Mouse (Mus musculus) ES-Bruce4 (cell line): Measurements from ENCODE around the gene Tbc1d9. TPM values are rescaled to one million over a fixed set of nuclear protein-coding genes. Genes with fewer than 3 reads are reported as not detected.
"Not testable (repeated sequence)": the region's sequence is repeated elsewhere in the genome, so short reads cannot be mapped to it uniquely, and the experiment has no call there.

Source experiments
- H3K27ac ChIP-seq: 2 replicates; pipeline ENCODE4 v1.5.1; 2012; ENCODE audit warnings: low read length, inconsistent platforms; ENCODE audit not compliant: insufficient read depth
- H3K27me3 ChIP-seq: 2 replicates; pipeline ENCODE4 v1.6.1; 2012; ENCODE audit warnings: mild to moderate bottlenecking, low read length, inconsistent platforms; ENCODE audit not compliant: control insufficient read depth, poor library complexity, insufficient read depth, severe bottlenecking
- H3K36me3 ChIP-seq: 2 replicates; pipeline ENCODE4 v1.6.1; 2012; ENCODE audit warnings: inconsistent platforms, mild to moderate bottlenecking, low read length, moderate library complexity; ENCODE audit not compliant: control insufficient read depth, poor library complexity, insufficient read depth, severe bottlenecking
- H3K4me1 ChIP-seq: one replicate; pipeline ENCODE4 v1.8.1; 2011; ENCODE audit warnings: low read length; ENCODE audit not compliant: control insufficient read depth, insufficient read depth
- H3K4me3 ChIP-seq: 2 replicates; pipeline ENCODE4 v1.5.1; 2011; ENCODE audit warnings: low read depth, mild to moderate bottlenecking, low read length
- H3K9ac ChIP-seq: 2 replicates; pipeline ENCODE4 v1.6.1; 2012; ENCODE audit warnings: low read depth, mild to moderate bottlenecking, inconsistent platforms; ENCODE audit not compliant: poor library complexity, severe bottlenecking
- H3K9me3 ChIP-seq: replicated peaks from 2 replicates; pipeline ENCODE4 v1.6.1; 2012; ENCODE audit warnings: mild to moderate bottlenecking, low read length, inconsistent platforms; ENCODE audit not compliant: control insufficient read depth, poor library complexity, insufficient read depth, severe bottlenecking
- CTCF ChIP-seq: IDR thresholded peaks from one replicate; pipeline ENCODE4 v1.8.1; 2011; ENCODE audit warnings: low read depth, low read length
- EP300 ChIP-seq: IDR thresholded peaks from 2 replicates; pipeline ENCODE4 v1.6.1; 2011; ENCODE audit warnings: low read depth, low read length; ENCODE audit not compliant: insufficient read depth
- POLR2A ChIP-seq: IDR thresholded peaks from one replicate; pipeline ENCODE4 v1.8.1; 2011; ENCODE audit warnings: low read length; ENCODE audit not compliant: insufficient read depth
- polyA plus RNA-seq: library from polyadenylated mRNA; stranded (reverse); fragments of >200 nt; gene quantifications from 2 replicates; pipeline ENCODE4 v1.2.4, GENCODE M21; 2011; ENCODE audit warnings: low read depth; ENCODE audit not compliant: missing spikeins, insufficient read depth, insufficient read length

The Tbc1d9 gene
- polyA plus RNA-seq, 1 experiment = 10.6 TPM

- TF ChIP-seq CTCF (peak; percentile 47), EP300 (no peak), POLR2A (no peak)
- no peak overlapping the region for H3K27ac ChIP-seq
- no peaks in the 10 kb centered on the region for H3K36me3 ChIP-seq
- no peaks in the 10 kb centered on the region; the same call in 1 of the 2 replicates for H3K9me3 ChIP-seq
- no peak overlapping the region for H3K4me3 ChIP-seq
- H3K4me1 ChIP-seq = no peaks in the 10 kb centered on the region
- no peak overlapping the region for H3K9ac ChIP-seq
- no peaks in the 10 kb centered on the region for H3K27me3 ChIP-seq
Observed at GRCm38 (mm10) chr8:83300135-83300534, 135.0 kb downstream of the Tbc1d9 start.

- no peak for TF ChIP-seq EP300
- TF ChIP-seq CTCF = no peak
- TF ChIP-seq POLR2A = no peak
- no peaks in the 10 kb centered on the region for H3K4me1 ChIP-seq
- no peak overlapping the region for H3K27ac ChIP-seq
- no peak overlapping the region for H3K4me3 ChIP-seq
- no peaks in the 10 kb centered on the region; the same call in 1 of the 2 replicates for H3K9me3 ChIP-seq
- H3K27me3 ChIP-seq = no peaks in the 10 kb centered on the region
- no peaks in the 10 kb centered on the region for H3K36me3 ChIP-seq
- no peak overlapping the region for H3K9ac ChIP-seq
Observed at GRCm38 (mm10) chr8:83304946-83305345, 139.8 kb downstream of the Tbc1d9 start.

GRCm38 (mm10) chr8:83309836-83310235, 144.7 kb downstream of the Tbc1d9 start:
- Histone ChIP-seq H3K27ac (no peak overlapping the region), H3K9me3 (no peaks in the 10 kb centered on the region), H3K9ac (no peak overlapping the region), H3K4me3 (no peak overlapping the region), H3K27me3 (no peaks in the 10 kb centered on the region), H3K4me1 (no peaks in the 10 kb centered on the region), H3K36me3 (no peaks in the 10 kb centered on the region)
- TF ChIP-seq POLR2A (no peak), CTCF (no peak), EP300 (no peak)

DNA sequence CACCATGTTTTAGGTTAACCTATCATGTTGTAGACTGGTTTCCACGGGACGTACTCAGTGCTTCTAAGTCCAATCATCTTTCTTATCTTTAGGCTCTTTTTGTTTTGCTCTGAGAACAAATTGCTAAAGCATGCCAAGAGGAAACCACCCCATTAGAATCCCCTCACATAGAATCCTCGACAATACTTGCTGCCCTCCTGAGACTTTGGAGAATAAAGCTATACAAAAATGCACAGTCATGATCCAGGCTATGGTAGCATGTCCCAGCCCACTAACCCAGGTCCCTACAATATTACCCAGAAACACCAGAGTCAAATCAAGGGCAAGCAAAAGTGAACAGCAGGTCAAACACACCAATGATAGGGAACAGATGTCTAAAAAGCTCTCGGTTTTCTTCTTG, 149.9 kb downstream of the Tbc1d9 start:
- H3K27me3 ChIP-seq, H3K9me3 ChIP-seq, H3K4me3 ChIP-seq, H3K4me1 ChIP-seq, H3K36me3 ChIP-seq, H3K9ac ChIP-seq: not testable (repeated sequence)
- H3K27ac ChIP-seq = peak overlapping the region; percentile 48; the same call in 1 of the 2 replicates

GRCm38 (mm10) chr8:83315691-83316090, 150.5 kb downstream of the Tbc1d9 start:
- peak overlapping the region; percentile 48; the same call in 1 of the 2 replicates for H3K27ac ChIP-seq
- TF ChIP-seq POLR2A = no peak
- no peak for TF ChIP-seq CTCF
- no peak for TF ChIP-seq EP300
- H3K9me3 ChIP-seq = no peaks in the 10 kb centered on the region
- H3K36me3 ChIP-seq = no peaks in the 10 kb centered on the region
- no peaks in the 10 kb centered on the region for H3K4me1 ChIP-seq
- H3K9ac ChIP-seq = no peak overlapping the region
- H3K4me3 ChIP-seq = no peak overlapping the region
- no peaks in the 10 kb centered on the region for H3K27me3 ChIP-seq

DNA sequence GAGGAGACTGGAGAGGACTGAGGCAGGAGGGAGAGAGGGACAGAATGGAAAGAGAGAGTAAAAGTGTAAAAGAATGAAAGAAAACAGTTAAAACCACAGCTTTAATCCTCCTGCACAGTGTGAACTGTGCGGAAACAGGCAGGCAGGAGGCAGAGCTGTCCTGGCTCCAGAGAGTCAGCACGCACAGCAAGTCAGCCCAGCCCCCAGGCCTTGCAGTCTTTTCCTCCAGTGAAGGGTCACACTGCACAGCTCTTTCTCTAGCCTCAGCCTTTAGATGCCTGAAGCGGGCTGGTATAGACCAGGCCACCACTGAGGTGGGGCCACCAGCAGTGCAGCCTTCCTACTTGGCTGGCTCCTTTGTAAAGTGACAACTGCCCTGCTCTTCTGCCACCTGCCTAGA, 155.4 kb downstream of the Tbc1d9 start:
- no peaks in the 10 kb centered on the region for H3K4me1 ChIP-seq
- H3K27me3 ChIP-seq = no peaks in the 10 kb centered on the region
- H3K9ac ChIP-seq = no peak overlapping the region
- TF ChIP-seq CTCF (no peak), POLR2A (no peak), EP300 (no peak)
- H3K27ac ChIP-seq = no peak overlapping the region
- no peaks in the 10 kb centered on the region for H3K36me3 ChIP-seq
- H3K9me3 ChIP-seq = no peaks in the 10 kb centered on the region
- no peak overlapping the region for H3K4me3 ChIP-seq
